Comparison of ENCODE assay signal across 13 mouse cellular contexts in genomic region chr6:136645754-136646153, GRCm38 (mm10). TPM values are rescaled to one million over a fixed set of nuclear protein-coding genes. Genes with fewer than 3 reads are reported as not detected.
DNase-seq lines count a peak whose midpoint lies in the region; ATAC-seq lines count a peak whose summit lies in the region.
"Had no signal": no experiment of that assay in that cellular context is flagged by ENCODE, and none has a peak within 500 bp of the region (broad histone marks: within the 10 kb centered on the region; RNA-seq: fewer than 3 reads in every experiment).

No protein-coding gene starts in this region.

- no peak overlapping the region for H3K9ac ChIP-seq in hindbrain, embryonic 16.5 days (ENCODE audit: low read depth, low read length)
- no peak overlapping the region for H3K9ac ChIP-seq in hindbrain, embryonic 11.5 days (ENCODE audit: low read depth, low read length)
- H3K9ac ChIP-seq: forebrain, embryonic 12.5 days; hindbrain, embryonic 15.5 days; midbrain, embryonic 15.5 days had no signal

- H3K4me3 ChIP-seq in hindbrain, embryonic 16.5 days (ENCODE audit: low read length) = no peak overlapping the region
- H3K4me3 ChIP-seq in hindbrain, embryonic 11.5 days (ENCODE audit: low read depth, low read length) = no peak overlapping the region
- H3K4me3 ChIP-seq: forebrain, embryonic 12.5 days; hindbrain, embryonic 15.5 days; midbrain, embryonic 15.5 days had no signal

- no peak overlapping the region for H3K4me2 ChIP-seq in hindbrain, embryonic 16.5 days (ENCODE audit: low read length)
- H3K4me2 ChIP-seq in hindbrain, embryonic 11.5 days (replicated peaks; ENCODE audit: low read depth, low read length) = no peak overlapping the region
- H3K4me2 ChIP-seq: forebrain, embryonic 12.5 days; hindbrain, embryonic 15.5 days; midbrain, embryonic 15.5 days had no signal

- no peak overlapping the region for H3K27ac ChIP-seq in hindbrain, embryonic 16.5 days (ENCODE audit: low read depth, low read length)
- no peak overlapping the region for H3K27ac ChIP-seq in hindbrain, embryonic 11.5 days (ENCODE audit: low read depth, low read length)
- H3K27ac ChIP-seq: forebrain, embryonic 12.5 days; hindbrain, embryonic 15.5 days; midbrain, embryonic 15.5 days had no signal

- ATAC-seq in hindbrain, embryonic 16.5 days = peak; percentile 45; the same call in 1 of the 2 replicates
- no peak for ATAC-seq in hindbrain, embryonic 11.5 days (ENCODE audit: low FRiP score)
- ATAC-seq: midbrain, embryonic 15.5 days had no signal

- no peaks in the 10 kb centered on the region for H3K36me3 ChIP-seq in hindbrain, embryonic 16.5 days (ENCODE audit: control insufficient read depth, insufficient read depth, low read length)
- H3K36me3 ChIP-seq in hindbrain, embryonic 11.5 days (ENCODE audit: control insufficient read depth, insufficient read depth, low read length) = no peaks in the 10 kb centered on the region
- H3K36me3 ChIP-seq: forebrain, embryonic 12.5 days; hindbrain, embryonic 15.5 days; midbrain, embryonic 15.5 days had no signal

- H3K27me3 ChIP-seq in hindbrain, embryonic 16.5 days (replicated peaks; ENCODE audit: control insufficient read depth, insufficient read depth, low read length) = no peaks in the 10 kb centered on the region
- no peaks in the 10 kb centered on the region for H3K27me3 ChIP-seq in hindbrain, embryonic 11.5 days (ENCODE audit: control insufficient read depth, insufficient read depth, low read length)
- H3K27me3 ChIP-seq: forebrain, embryonic 12.5 days; hindbrain, embryonic 15.5 days; midbrain, embryonic 15.5 days had no signal

- no peaks in the 10 kb centered on the region; the same call in 1 of the 2 replicates for H3K9me3 ChIP-seq in hindbrain, embryonic 16.5 days (ENCODE audit: control insufficient read depth, low read length)
- H3K9me3 ChIP-seq in hindbrain, embryonic 11.5 days (ENCODE audit: control insufficient read depth, low read length) = no peaks in the 10 kb centered on the region
- H3K9me3 ChIP-seq: hindbrain, embryonic 15.5 days; midbrain, embryonic 15.5 days had no signal

- H3K4me1 ChIP-seq in hindbrain, embryonic 16.5 days (ENCODE audit: control insufficient read depth, insufficient read depth, low read depth, low read length) = no peaks in the 10 kb centered on the region
- H3K4me1 ChIP-seq in hindbrain, embryonic 11.5 days (replicated peaks; ENCODE audit: control insufficient read depth, insufficient read depth, low read length) = no peaks in the 10 kb centered on the region
- H3K4me1 ChIP-seq: hindbrain, embryonic 15.5 days; midbrain, embryonic 15.5 days had no signal

- 54% methylated on average over 9 of the region's 9 CpGs for WGBS in hindbrain, embryonic 16.5 days
- 75% methylated on average over 9 of the region's 9 CpGs for WGBS in hindbrain, embryonic 11.5 days

- DNase-seq in hindbrain, embryonic 11.5 days (ENCODE audit: low spot score) = no peak
- DNase-seq in retina, embryonic 14.5 days (ENCODE audit: low spot score) = peak; percentile 22
- no peak for DNase-seq in retina, postnatal 1 day
- peak; percentile 50 for DNase-seq in lung, postnatal 25 days (ENCODE audit: low spot score)
- DNase-seq in B cell, adult 2 months = no peak
- DNase-seq in thymus, postnatal 0 days (ENCODE audit: low spot score) = no peak
- DNase-seq in layer of hippocampus, adult 9-11 months = no peak
- DNase-seq: heart, adult 18-20 months; right cerebral cortex, postnatal 14 days had no signal

RNA-seq across cellular contexts. Expression of gene Plbd1, which starts 16.0 kb away (rescaled TPM):
- 1.9 and 2.0 TPM in 2 replicates for polyA plus RNA-seq in hindbrain, embryonic 16.5 days (2015; fragmentation: Nextera tagmentation; extraction: Ambion mirVana)
- 2.2 and 2.6 TPM in 2 replicates for polyA plus RNA-seq in hindbrain, embryonic 11.5 days (2014; fragmentation: Nextera tagmentation; extraction: Ambion mirVana)
- 21.6 and 22.7 TPM in 2 replicates for polyA plus RNA-seq in thymus, postnatal 0 days (2015; fragmentation: Nextera tagmentation; extraction: Ambion mirVana)

Comparison
In these comparisons a context has a peak if more than half of its experiments do, and no peak if none do; other contexts are left out.
1. DNase-seq: peak in retina, embryonic 14.5 days (single experiment) and lung, postnatal 25 days (single experiment); none in hindbrain, embryonic 11.5 days (single experiment), retina, postnatal 1 day (single experiment), B cell, adult 2 months (0 of 2), thymus, postnatal 0 days (single experiment) and layer of hippocampus, adult 9-11 months (single experiment).